Comparison of ENCODE assay signal across 9 mouse cellular contexts in genomic region chr4:147125326-147125725, GRCm38 (mm10). TPM values are rescaled to one million over a fixed set of nuclear protein-coding genes. Genes with fewer than 3 reads are reported as not detected.
A peak's percentile ranks its signal among the peaks of the same experiment; 100 is the strongest.
DNase-seq lines count a peak whose midpoint lies in the region; ATAC-seq and TF ChIP-seq lines count a peak whose summit lies in the region.
"Not testable (repeated sequence)": the region's sequence is repeated elsewhere in the genome, so short reads cannot be mapped to it uniquely, and the experiment has no call there.
"Had no signal": no experiment of that assay in that cellular context is flagged by ENCODE, and none has a peak within 500 bp of the region (broad histone marks: within the 10 kb centered on the region; RNA-seq: fewer than 3 reads in every experiment).

No protein-coding gene starts in this region.

- in situ Hi-C loops in ES-E14 (cut with MboI; ENCODE audit: low sequenced_read_pairs in 2 of 2, unreplicated experiment in 2 of 2), result loop anchor here (25.0 kb wide), 2 partner anchors 312 to 1688 kb away; no protein-coding TSS in a partner anchor

- peak overlapping the region; percentile 80 for H3K9ac ChIP-seq in ES-E14 (ENCODE audit: insufficient read depth, low read depth, low read length, poor library complexity, severe bottlenecking)
- peak overlapping the region; percentile 70; the same call in 1 of the 2 replicates for H3K9ac ChIP-seq in heart, embryonic 12.5 days
- peak overlapping the region; percentile 88 for H3K9ac ChIP-seq in hindbrain, embryonic 16.5 days (ENCODE audit: low read depth, low read length)
- 0 out of 2 replicates have a peak overlapping the region, but pooled peaks have one; percentile 48 for H3K9ac ChIP-seq in liver, embryonic 15.5 days
- H3K9ac ChIP-seq in midbrain, embryonic 14.5 days (replicated peaks; ENCODE audit: low read length), result peak overlapping the region; percentile 86; the same call in 1 of the 2 replicates
- peak overlapping the region; percentile 43; the same call in 1 of the 2 replicates for H3K9ac ChIP-seq in stomach, embryonic 14.5 days (replicated peaks; ENCODE audit: low read depth, low read length)

- H3K4me3 ChIP-seq in ES-E14 (ENCODE audit: insufficient read depth in 1 of 2, low read depth in 1 of 2, low read length in 2 of 2, poor library complexity in 1 of 2, severe bottlenecking in 1 of 2), result peak overlapping the region; percentile 63 to 74
- H3K4me3 ChIP-seq in embryonic fibroblast, embryonic 13.5 days (ENCODE audit: insufficient read depth, low read length), result peak overlapping the region; percentile 21; the same call in 1 of the 2 replicates
- H3K4me3 ChIP-seq in heart, embryonic 12.5 days, result peak overlapping the region; percentile 50
- peak overlapping the region; percentile 64 for H3K4me3 ChIP-seq in hindbrain, embryonic 16.5 days (ENCODE audit: low read length)
- peak overlapping the region; percentile 49 for H3K4me3 ChIP-seq in left cerebral cortex, adult 2 months
- H3K4me3 ChIP-seq in liver, embryonic 15.5 days (replicated peaks), result peak overlapping the region; percentile 55
- H3K4me3 ChIP-seq in midbrain, embryonic 14.5 days (replicated peaks; ENCODE audit: low read depth, low read length), result peak overlapping the region; percentile 57
- H3K4me3 ChIP-seq in stomach, embryonic 14.5 days (ENCODE audit: low read depth, low read length), result peak overlapping the region; percentile 42

- H3K27ac ChIP-seq in ES-E14 (ENCODE audit: insufficient read depth, low read depth, low read length, poor library complexity, severe bottlenecking); embryonic fibroblast, embryonic 13.5 days (ENCODE audit: insufficient read depth, low read length); heart, embryonic 12.5 days (ENCODE audit: poor library complexity, severe bottlenecking); hindbrain, embryonic 16.5 days (ENCODE audit: low read depth, low read length); left cerebral cortex, adult 2 months; liver, embryonic 15.5 days (replicated peaks); midbrain, embryonic 14.5 days (replicated peaks; ENCODE audit: low read depth, low read length); stomach, embryonic 14.5 days (ENCODE audit: low read length): not testable (repeated sequence)

- not testable (repeated sequence) for DNase-seq in ES-E14 (ENCODE audit: low read depth, low spot score); left cerebral cortex, adult 2 months (ENCODE audit: extremely low spot score in 1 of 2, low spot score in 2 of 2)
- peak; percentile 1 for DNase-seq in midbrain, embryonic 14.5 days

- H3K9me3 ChIP-seq in ES-E14 (ENCODE audit: control insufficient read depth, insufficient read depth, low read depth, low read length); liver, embryonic 15.5 days (replicated peaks): not testable (repeated sequence)
- H3K9me3 ChIP-seq in heart, embryonic 12.5 days (replicated peaks), result peaks cover 11% of the 10 kb centered on the region
- peaks cover 28% of the 10 kb centered on the region for H3K9me3 ChIP-seq in hindbrain, embryonic 16.5 days (ENCODE audit: control insufficient read depth, low read length)
- peaks cover 39% of the 10 kb centered on the region for H3K9me3 ChIP-seq in midbrain, embryonic 14.5 days (ENCODE audit: control insufficient read depth, low read length)
- H3K9me3 ChIP-seq in stomach, embryonic 14.5 days (ENCODE audit: control insufficient read depth, low read depth, low read length), result peaks cover 14% of the 10 kb centered on the region; the same call in 1 of the 2 replicates

- H3K27me3 ChIP-seq in heart, embryonic 12.5 days (replicated peaks); hindbrain, embryonic 16.5 days (replicated peaks; ENCODE audit: control insufficient read depth, insufficient read depth, low read length); liver, embryonic 15.5 days; midbrain, embryonic 14.5 days (ENCODE audit: control insufficient read depth, insufficient read depth, low read length); stomach, embryonic 14.5 days (ENCODE audit: control insufficient read depth, insufficient read depth, low read length): not testable (repeated sequence)

- not testable (repeated sequence) for H3K36me3 ChIP-seq in ES-E14 (ENCODE audit: control insufficient read depth, insufficient read depth, low read length, poor library complexity, severe bottlenecking); heart, embryonic 12.5 days; hindbrain, embryonic 16.5 days (ENCODE audit: control insufficient read depth, insufficient read depth, low read length); liver, embryonic 15.5 days (replicated peaks); midbrain, embryonic 14.5 days (ENCODE audit: control insufficient read depth, insufficient read depth, low read length); stomach, embryonic 14.5 days (ENCODE audit: control insufficient read depth, insufficient read depth, low read length)

- not testable (repeated sequence) for TF ChIP-seq POLR2A in embryonic fibroblast, embryonic 13.5 days (IDR thresholded peaks at IDR 0.05; ENCODE audit: low read depth, low read length)

- not testable (repeated sequence) for TF ChIP-seq CTCF in embryonic fibroblast, embryonic 13.5 days (IDR thresholded peaks at IDR 0.05; ENCODE audit: borderline replicate concordance, insufficient read depth, low read length); left cerebral cortex, adult 2 months (IDR thresholded peaks at IDR 0.05)

- not testable (repeated sequence) for H3K4me1 ChIP-seq in ES-E14 (ENCODE audit: control insufficient read depth in 2 of 2, insufficient read depth in 2 of 2, low read length in 2 of 2, poor library complexity in 1 of 2); embryonic fibroblast, embryonic 13.5 days (ENCODE audit: control insufficient read depth, insufficient read depth, low read length); heart, embryonic 12.5 days (replicated peaks); hindbrain, embryonic 16.5 days (ENCODE audit: control insufficient read depth, insufficient read depth, low read depth, low read length); liver, embryonic 15.5 days (replicated peaks); midbrain, embryonic 14.5 days (ENCODE audit: control insufficient read depth, insufficient read depth, low read length); stomach, embryonic 14.5 days (ENCODE audit: control insufficient read depth, insufficient read depth, low read length)

- WGBS in heart, embryonic 12.5 days, result 10% methylated on average over 4 of the region's 4 CpGs
- 22% methylated on average over 4 of the region's 4 CpGs for WGBS in hindbrain, embryonic 16.5 days
- WGBS in liver, embryonic 15.5 days (ENCODE audit: insufficient replicate concordance), result 22% methylated on average over 4 of the region's 4 CpGs
- 19% methylated on average over 4 of the region's 4 CpGs for WGBS in midbrain, embryonic 14.5 days
- WGBS in stomach, embryonic 14.5 days, result 18% methylated on average over 4 of the region's 4 CpGs

- intact Hi-C loops in left cerebral cortex, adult 2 months (cut with DNase I), result not testable (repeated sequence)

- ATAC-seq in heart, embryonic 12.5 days (ENCODE audit: insufficient number of reproducible peaks, low FRiP score); hindbrain, embryonic 16.5 days; liver, embryonic 15.5 days (ENCODE audit: insufficient read depth); midbrain, embryonic 14.5 days (ENCODE audit: low FRiP score, low TSS enrichment); stomach, embryonic 14.5 days (ENCODE audit: insufficient number of reproducible peaks, insufficient read depth, low FRiP score, low read depth): not testable (repeated sequence)

- H3K4me2 ChIP-seq in heart, embryonic 12.5 days, result peak overlapping the region; percentile 69
- peak overlapping the region; percentile 92 for H3K4me2 ChIP-seq in hindbrain, embryonic 16.5 days (ENCODE audit: low read length)
- H3K4me2 ChIP-seq in liver, embryonic 15.5 days, result peak overlapping the region; percentile 71
- peak overlapping the region; percentile 68 for H3K4me2 ChIP-seq in midbrain, embryonic 14.5 days (ENCODE audit: low read length)
- H3K4me2 ChIP-seq in stomach, embryonic 14.5 days (replicated peaks; ENCODE audit: low read depth, low read length), result peak overlapping the region; percentile 53

RNA-seq across cellular contexts. Expression of gene Zfp991, which starts 6.5 kb away (rescaled TPM):
- 47.1 and 52.0 TPM in 2 replicates for total RNA-seq in ES-E14 (2012; rRNA removed)
- 20.2 and 21.2 TPM in 2 replicates for polyA plus RNA-seq in embryonic fibroblast, embryonic 13.5 days (2011; ENCODE audit: insufficient read length, low read depth, missing spikeins)
- 6.9 and 7.8 TPM in 2 replicates for polyA plus RNA-seq in heart, embryonic 12.5 days (2016; fragmentation: Nextera tagmentation; extraction: Ambion mirVana)
- 5.3 and 6.4 TPM in 2 replicates for polyA plus RNA-seq in hindbrain, embryonic 16.5 days (2015; fragmentation: Nextera tagmentation; extraction: Ambion mirVana)
- 1 to 10 TPM; 7.8 to 8.2 TPM for total RNA-seq in left cerebral cortex, adult 2 months (2021)
- polyA plus RNA-seq in liver, embryonic 15.5 days (2015; fragmentation: Nextera tagmentation; extraction: Ambion mirVana), result 2.6 and 3.3 TPM in 2 replicates
- polyA plus RNA-seq in midbrain, embryonic 14.5 days (2014; fragmentation: Nextera tagmentation; extraction: Ambion mirVana), result 6.3 TPM in 2 replicates
- polyA plus RNA-seq in stomach, embryonic 14.5 days (2014; fragmentation: Nextera tagmentation; extraction: Ambion mirVana), result 9.3 TPM in 2 replicates
- polyA plus RNA-seq: erythroblast, embryonic 14.5 days had no signal
